9 mouse cellular contexts compared by ENCODE assay signal in genomic region chr15:42901782-42902181, GRCm38 (mm10).
"Had no signal": no experiment of that assay in that cellular context is flagged by ENCODE, and none has a peak within 500 bp of the region (broad histone marks: within the 10 kb centered on the region; RNA-seq: fewer than 3 reads in every experiment).

No protein-coding gene starts in this region.

- DNase-seq: lung, adult 18-20 months; lung, embryonic 14.5 days; lung, postnatal 10 days; lung, postnatal 4 days; right cerebral cortex, postnatal 14 days; thymus, adult 18-20 months; thymus, postnatal 25 days had no signal

- ATAC-seq: midbrain, embryonic 13.5 days; midbrain, embryonic 15.5 days had no signal
